Mouse (Mus musculus) cortical plate, adult 2 months (tissue): ENCODE data around the gene Tsfm. TPM values are rescaled to one million over a fixed set of nuclear protein-coding genes. Genes with fewer than 3 reads are reported as not detected.
A peak's percentile ranks its signal among the peaks of the same experiment; 100 is the strongest.
"Not testable (repeated sequence)": the region's sequence is repeated elsewhere in the genome, so short reads cannot be mapped to it uniquely, and the experiment has no call there.

Source experiments
- H3K27ac ChIP-seq: fragments of 200-500 bp; 2 replicates; pipeline ENCODE4 v1.5.1; 2012; ENCODE audit warnings: low read length, control low read depth, inconsistent platforms; ENCODE audit not compliant: insufficient read depth
- H3K4me1 ChIP-seq: fragments of 200-500 bp; 2 replicates; pipeline ENCODE4 v1.6.1; 2011; ENCODE audit warnings: low read length; ENCODE audit not compliant: control insufficient read depth, insufficient read depth
- H3K4me3 ChIP-seq: fragments of 200-500 bp; 2 replicates; pipeline ENCODE4 v1.5.1; 2011; ENCODE audit warnings: mild to moderate bottlenecking, low read length, control low read depth; ENCODE audit not compliant: insufficient read depth
- CTCF ChIP-seq: fragments of 200-500 bp; IDR thresholded peaks from 2 replicates; pipeline ENCODE4 v1.5.1; 2011; ENCODE audit warnings: mild to moderate bottlenecking, control low read depth, low read length; ENCODE audit not compliant: insufficient read depth; ENCODE audit errors: extremely low read depth
- POLR2A ChIP-seq: fragments of 200-500 bp; IDR thresholded peaks from 2 replicates; pipeline ENCODE4 v1.6.1; 2011; ENCODE audit warnings: mild to moderate bottlenecking, low read length, control low read depth; ENCODE audit not compliant: insufficient read depth; ENCODE audit errors: extremely low read depth
- polyA plus RNA-seq: library from polyadenylated mRNA; depleted of rRNA; stranded (reverse); fragments of >200 nt; gene quantifications from 2 replicates; pipeline ENCODE4 v1.2.3, GENCODE M21; 2012

Gene Tsfm
- polyA plus RNA-seq, 1 experiment = 34.6 TPM

- TF ChIP-seq CTCF (no peak), POLR2A (no peak)
- H3K4me3 ChIP-seq = peak overlapping the region; percentile 78
- peak overlapping the region; percentile 48 for H3K27ac ChIP-seq
- H3K4me1 ChIP-seq = peaks cover 3% of the 10 kb centered on the region; the same call in 1 of the 2 replicates
These were observed 33.6 kb upstream of the Tsfm start for GRCm38 (mm10) chr10:127063913-127064870.

GRCm38 (mm10) chr10:127063239-127063872, 32.7 kb upstream of the Tsfm start, which contains the start of gene Cdk4:
TSS of gene Cdk4 (plus strand) at chr10:127063534.
- TF ChIP-seq CTCF = no peak
- TF ChIP-seq POLR2A = peak; percentile 52; the same call in 1 of the 2 replicates

GRCm38 (mm10) chr10:127062503-127062902, 31.9 kb upstream of the Tsfm start:
- Histone ChIP-seq H3K4me1 (peaks cover 3% of the 10 kb centered on the region; the same call in 1 of the 2 replicates), H3K4me3 (no peak overlapping the region; the same call in 1 of the 2 replicates), H3K27ac (no peak overlapping the region)
- TF ChIP-seq CTCF (no peak), POLR2A (no peak)

More at GRCm38 (mm10) chr10:127063239-127063872, 32.7 kb upstream of the Tsfm start, which contains the start of gene Cdk4:
- H3K4me1 ChIP-seq = peaks cover 3% of the 10 kb centered on the region; the same call in 1 of the 2 replicates
- peak within 1 kb of the TSS; percentile 78 for H3K4me3 ChIP-seq
- H3K27ac ChIP-seq = peak within 1 kb of the TSS; percentile 48

GRCm38 (mm10) chr10:127062101-127062500, 31.5 kb upstream of the Tsfm start:
- H3K27ac ChIP-seq, H3K4me3 ChIP-seq, H3K4me1 ChIP-seq: not testable (repeated sequence)

- Histone ChIP-seq H3K27ac (no peak overlapping the region), H3K4me3 (no peak overlapping the region), H3K4me1 (peaks cover 3% of the 10 kb centered on the region; the same call in 1 of the 2 replicates)
- no peak for TF ChIP-seq POLR2A
- no peak for TF ChIP-seq CTCF
These were observed 30.9 kb upstream of the Tsfm start for GRCm38 (mm10) chr10:127061513-127061912.

- no peak for TF ChIP-seq POLR2A
- TF ChIP-seq CTCF = no peak
- Histone ChIP-seq H3K4me3 (no peak overlapping the region), H3K4me1 (peaks cover 3% of the 10 kb centered on the region; the same call in 1 of the 2 replicates), H3K27ac (no peak overlapping the region)
These were observed 30.4 kb upstream of the Tsfm start for GRCm38 (mm10) chr10:127061085-127061484.

- Histone ChIP-seq H3K4me3 (peak within 1 kb of the TSS; percentile 29), H3K27ac (no peak within 1 kb of the TSS), H3K4me1 (peaks cover 3% of the 10 kb centered on the region; the same call in 1 of the 2 replicates)
- TF ChIP-seq CTCF (no peak), POLR2A (no peak)
These were observed 29.6 kb upstream of the Tsfm start, which contains the start of gene March9 for GRCm38 (mm10) chr10:127059968-127060916. TSS of gene March9 (minus strand) at chr10:127060184.

- Histone ChIP-seq H3K27ac (no peak overlapping the region), H3K4me3 (peak overlapping the region; percentile 29), H3K4me1 (peaks cover 1% of the 10 kb centered on the region; the same call in 1 of the 2 replicates)
- TF ChIP-seq POLR2A (no peak), CTCF (no peak)
These were observed 28.7 kb upstream of the Tsfm start for GRCm38 (mm10) chr10:127059174-127059967.
